Mouse (Mus musculus): Measurements from ENCODE around the gene Pkn1. TPM values are rescaled to one million over a fixed set of nuclear protein-coding genes. Genes with fewer than 3 reads are reported as not detected.

Pkn1 gene
- total RNA-seq, 2 experiments from 2014 or later, result 25.8 to 29.9 TPM

- TF ChIP-seq CTCF (IDR thresholded peaks at IDR 0.05), result no peak
- intact Hi-C loops (cut with DNase I), result loop anchor here (10.0 kb wide), 2 partner anchors 179 to 731 kb away; no protein-coding TSS in a partner anchor
These were observed 75.4 kb downstream of the Pkn1 start for GRCm38 (mm10) chr8:83623549-83623948.

GRCm38 (mm10) chr8:83622389-83622989 lies 76.5 kb downstream of the Pkn1 start:
- peak; percentile 87 for DNase-seq
- TF ChIP-seq CTCF (IDR thresholded peaks at IDR 0.05), result peak; percentile 88
- Histone ChIP-seq H3K4me3 (peak overlapping the region; percentile 67), H3K27ac (no peak overlapping the region)
- intact Hi-C loops (cut with DNase I), result loop anchor here (10.0 kb wide), 2 partner anchors 178 to 732 kb away; no protein-coding TSS in a partner anchor

More at GRCm38 (mm10) chr8:83623549-83623948, 75.4 kb downstream of the Pkn1 start:
- no peak overlapping the region for H3K27ac ChIP-seq
- H3K4me3 ChIP-seq, result no peak overlapping the region
- DNase-seq, result no peak

- intact Hi-C loops (cut with DNase I), result loop anchor here (10.0 kb wide), 2 partner anchors 177 to 733 kb away; no protein-coding TSS in a partner anchor
- DNase-seq, result no peak
- H3K4me3 ChIP-seq, result peak overlapping the region; percentile 67
These were observed 77.1 kb downstream of the Pkn1 start for GRCm38 (mm10) chr8:83621691-83622388.

GRCm38 (mm10) chr8:83619568-83620285 lies 79.3 kb downstream of the Pkn1 start:
- no peak for TF ChIP-seq CTCF (IDR thresholded peaks at IDR 0.05)
- Histone ChIP-seq H3K27ac (no peak overlapping the region), H3K4me3 (no peak overlapping the region)
- intact Hi-C loops (cut with DNase I), result loop anchor here (10.0 kb wide), 2 partner anchors 175 to 735 kb away; no protein-coding TSS in a partner anchor
- no peak for DNase-seq

More at GRCm38 (mm10) chr8:83621691-83622388, 77.1 kb downstream of the Pkn1 start:
- no peak overlapping the region for H3K27ac ChIP-seq
- no peak for TF ChIP-seq CTCF (IDR thresholded peaks at IDR 0.05)

GRCm38 (mm10) chr8:83618566-83618965 lies 80.4 kb downstream of the Pkn1 start:
- intact Hi-C loops (cut with DNase I), result no loop called here
- H3K27ac ChIP-seq, result no peak overlapping the region
- TF ChIP-seq CTCF (IDR thresholded peaks at IDR 0.05), result no peak
- no peak overlapping the region for H3K4me3 ChIP-seq
- no peak for DNase-seq

- DNase-seq, result no peak
- no peak overlapping the region for H3K4me3 ChIP-seq
- H3K27ac ChIP-seq, result no peak overlapping the region
- intact Hi-C loops (cut with DNase I), result no loop called here
- TF ChIP-seq CTCF (IDR thresholded peaks at IDR 0.05), result no peak
These were observed 81.9 kb downstream of the Pkn1 start for GRCm38 (mm10) chr8:83617111-83617510.

GRCm38 (mm10) chr8:83616625-83617024 lies 82.4 kb downstream of the Pkn1 start:
- intact Hi-C loops (cut with DNase I), result no loop called here
- no peak overlapping the region for H3K27ac ChIP-seq
- H3K4me3 ChIP-seq, result no peak overlapping the region
- no peak for DNase-seq
- TF ChIP-seq CTCF (IDR thresholded peaks at IDR 0.05), result no peak

Small RNA genes lying within 50 kb of the gene (microRNA-seq; reads per million reads assigned to microRNA genes)
- gene Mir1668, result not detected

Other genes with a start within 250 kb of the Pkn1 start
- 10 to 100 TPM; 48.8 to 58.5 TPM for gene Scoc, start 240.8 kb downstream of the Pkn1 start, total RNA-seq (2021)
- gene Olfr370, start 163.4 kb downstream of the Pkn1 start, total RNA-seq (2021), result not detected
- gene Ndufb7, start 132.5 kb downstream of the Pkn1 start, total RNA-seq (2021), result 100 to 1,000 TPM; 282 to 397 TPM
- gene Tecr, start 91.2 kb downstream of the Pkn1 start, total RNA-seq (2021), result 100 to 1,000 TPM; 416 to 566 TPM
- 10 to 100 TPM in 1 of 2 experiments, 1 to 10 TPM in 1; 3.6 to 11.8 TPM for gene Dnajb1, start 91.0 kb downstream of the Pkn1 start, total RNA-seq (2021)
- 10 to 100 TPM; 17.8 to 20.3 TPM for gene Gipc1, start 46.5 kb downstream of the Pkn1 start, total RNA-seq (2021)
- gene Ptger1, start 32.5 kb downstream of the Pkn1 start, total RNA-seq (2021), result under 1 TPM; 0.08 to 0.39 TPM
- 10 to 100 TPM; 11.2 to 13.1 TPM for gene Ddx39, start 16.0 kb upstream of the Pkn1 start, total RNA-seq (2021)
- 10 to 100 TPM; 16.3 to 27.7 TPM for gene Adgre5, start 42.1 kb upstream of the Pkn1 start, total RNA-seq (2021)
- 10 to 100 TPM; 14.7 to 22.5 TPM for gene Adgrl1, start 200.9 kb upstream of the Pkn1 start, total RNA-seq (2021)

Measured in gastrocnemius, adult 2 months (tissue).